29 mouse cellular contexts compared by ENCODE assay signal in genomic region chrX:169439546-169439945, GRCm38 (mm10).
"Had no signal": no experiment of that assay in that cellular context is flagged by ENCODE, and none has a peak within 500 bp of the region (broad histone marks: within the 10 kb centered on the region; RNA-seq: fewer than 3 reads in every experiment).

No protein-coding gene starts in this region.

- DNase-seq: layer of hippocampus, postnatal 36 days; left cerebral cortex, postnatal 4 days; liver; liver, embryonic 13.5 days; liver, postnatal 0 days; lung, adult 18-20 months; lung, postnatal 14 days; lung, postnatal 4 days; midbrain, embryonic 14.5 days had no signal

- H3K4me3 ChIP-seq: left cerebral cortex, adult 2 months; limb, embryonic 10.5 days; limb, embryonic 12.5 days; limb, embryonic 13.5 days; limb, embryonic 15.5 days; liver, embryonic 12.5 days; liver, embryonic 13.5 days; liver, embryonic 15.5 days; megakaryocyte, embryonic 14.5 days; midbrain, embryonic 10.5 days; midbrain, embryonic 12.5 days; midbrain, embryonic 13.5 days; midbrain, embryonic 15.5 days; myocyte; neural tube, embryonic 12.5 days had no signal

- H3K9ac ChIP-seq: limb, embryonic 12.5 days; limb, embryonic 13.5 days; limb, embryonic 15.5 days; liver, embryonic 12.5 days; liver, embryonic 13.5 days; liver, embryonic 14.5 days; liver, embryonic 15.5 days; liver, postnatal 0 days; midbrain, embryonic 12.5 days; midbrain, embryonic 13.5 days; midbrain, embryonic 15.5 days; neural tube, embryonic 12.5 days had no signal

- H3K4me1 ChIP-seq: limb, embryonic 10.5 days; limb, embryonic 12.5 days; limb, embryonic 13.5 days; limb, embryonic 15.5 days; liver, embryonic 12.5 days; liver, embryonic 13.5 days; liver, embryonic 15.5 days; megakaryocyte, embryonic 14.5 days; midbrain, embryonic 10.5 days; midbrain, embryonic 12.5 days; midbrain, embryonic 13.5 days; midbrain, embryonic 15.5 days; neural tube, embryonic 12.5 days had no signal

- H3K36me3 ChIP-seq: limb, embryonic 10.5 days; limb, embryonic 12.5 days; limb, embryonic 13.5 days; limb, embryonic 15.5 days; liver, embryonic 12.5 days; liver, embryonic 13.5 days; liver, embryonic 15.5 days; midbrain, embryonic 10.5 days; midbrain, embryonic 12.5 days; midbrain, embryonic 13.5 days; midbrain, embryonic 15.5 days; neural tube, embryonic 12.5 days had no signal

- ATAC-seq: liver, embryonic 12.5 days; liver, postnatal 0 days; lung, postnatal 0 days; midbrain, embryonic 13.5 days; midbrain, embryonic 15.5 days; midbrain, embryonic 16.5 days had no signal

- H3K27me3 ChIP-seq: limb, embryonic 12.5 days; limb, embryonic 15.5 days; liver, embryonic 12.5 days; liver, embryonic 13.5 days; liver, embryonic 15.5 days; megakaryocyte, embryonic 14.5 days; midbrain, embryonic 13.5 days; neural tube, embryonic 12.5 days had no signal

- H3K27ac ChIP-seq: left cerebral cortex, adult 2 months; limb, embryonic 10.5 days; limb, embryonic 12.5 days; limb, embryonic 13.5 days; limb, embryonic 15.5 days; liver, embryonic 12.5 days; liver, embryonic 13.5 days; liver, embryonic 14.5 days; liver, embryonic 15.5 days; macrophage; midbrain, embryonic 10.5 days; midbrain, embryonic 12.5 days; midbrain, embryonic 13.5 days; midbrain, embryonic 15.5 days; neural tube, embryonic 12.5 days had no signal

- H3K4me2 ChIP-seq: limb, embryonic 12.5 days; limb, embryonic 13.5 days; limb, embryonic 15.5 days; liver, embryonic 11.5 days; liver, embryonic 12.5 days; liver, embryonic 13.5 days; liver, embryonic 15.5 days; midbrain, embryonic 11.5 days; midbrain, embryonic 12.5 days; midbrain, embryonic 13.5 days; midbrain, embryonic 15.5 days; neural tube, embryonic 12.5 days had no signal

- H3K9me3 ChIP-seq: limb, embryonic 10.5 days; limb, embryonic 12.5 days; limb, embryonic 13.5 days; limb, embryonic 15.5 days; liver, embryonic 12.5 days; liver, embryonic 13.5 days; liver, embryonic 15.5 days; megakaryocyte, embryonic 14.5 days; midbrain, embryonic 10.5 days; midbrain, embryonic 12.5 days; midbrain, embryonic 13.5 days; midbrain, embryonic 15.5 days; neural tube, embryonic 12.5 days had no signal
